Mouse (Mus musculus) brain, embryonic 14.5 days (tissue): ENCODE measurements around the gene Clcn6. TPM values are rescaled to one million over a fixed set of nuclear protein-coding genes. Genes with fewer than 3 reads are reported as not detected.

Source experiments
- DNase-seq: peaks from one replicate; pipeline ENCODE4 v3.0.0-alpha.2; 2011; ENCODE audit warnings: low read depth
- CTCF ChIP-seq: fragments of 200-500 bp; IDR thresholded peaks from 2 replicates; pipeline ENCODE4 v1.5.1; 2012; ENCODE audit warnings: inconsistent platforms, mild to moderate bottlenecking, moderate library complexity, borderline replicate concordance; ENCODE audit not compliant: insufficient read depth, insufficient read length; ENCODE audit errors: extremely low read depth
- POLR2A ChIP-seq: fragments of 200-500 bp; IDR thresholded peaks from 2 replicates; pipeline ENCODE4 v1.6.1; 2012; ENCODE audit warnings: mild to moderate bottlenecking, inconsistent platforms, borderline replicate concordance; ENCODE audit not compliant: poor library complexity, insufficient read depth, insufficient read length, severe bottlenecking; ENCODE audit errors: extremely low read depth
- polyA plus RNA-seq: library from polyadenylated mRNA; depleted of rRNA; stranded (reverse); fragments of >200 nt; gene quantifications from 2 replicates; pipeline ENCODE4 v1.2.3, GENCODE M21; 2012

Clcn6 gene
- polyA plus RNA-seq, 1 experiment: 64.1 TPM

DNA sequence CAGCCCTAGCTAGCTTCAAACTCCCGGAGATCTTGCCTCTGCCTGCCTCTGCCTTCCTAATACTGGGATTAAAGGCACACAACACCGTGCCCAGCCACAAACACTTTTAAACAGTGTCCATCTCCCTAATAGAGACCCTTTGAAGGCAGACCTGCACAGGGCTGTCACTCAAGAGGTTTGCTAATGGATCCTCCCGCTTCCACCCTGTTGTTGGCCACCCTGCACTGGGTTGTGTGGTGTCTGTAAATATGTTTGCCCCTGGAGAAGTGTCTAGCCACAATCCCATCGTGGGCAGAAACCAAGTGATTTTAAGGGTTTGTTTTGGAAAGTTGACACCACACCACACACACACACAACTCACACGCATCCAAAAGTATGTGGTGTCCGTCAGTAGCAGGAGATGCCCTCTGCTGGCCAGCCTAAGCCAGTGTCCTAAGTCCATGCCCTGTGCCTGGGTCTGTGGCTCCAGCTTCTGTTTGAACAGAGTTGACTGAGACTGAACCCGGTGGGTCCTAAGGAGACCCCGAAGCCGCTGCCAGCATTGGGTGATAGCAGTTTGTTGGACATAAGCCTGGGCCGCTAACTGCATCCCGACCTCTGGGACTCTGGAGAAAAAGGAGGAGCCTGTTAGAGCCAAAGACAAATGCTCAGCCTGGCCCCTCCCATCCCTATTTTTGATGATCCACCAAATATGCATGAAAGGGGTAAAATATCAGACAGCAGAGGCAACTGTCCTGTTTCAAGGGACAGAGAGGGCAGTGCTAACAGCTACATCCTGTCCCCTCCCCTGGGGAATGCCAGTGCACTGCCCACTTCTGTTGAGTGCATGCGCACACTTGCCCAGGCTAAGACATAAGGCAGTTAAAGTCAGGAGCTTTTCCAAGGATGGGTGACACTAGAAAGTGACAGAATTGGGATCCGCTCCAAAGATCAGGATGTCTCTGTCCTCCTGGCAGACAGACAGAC, 21.8 kb upstream of the Clcn6 start:
- no peak for TF ChIP-seq POLR2A
- peak; percentile 70 for TF ChIP-seq CTCF
- peak; percentile 30 for DNase-seq

DNA sequence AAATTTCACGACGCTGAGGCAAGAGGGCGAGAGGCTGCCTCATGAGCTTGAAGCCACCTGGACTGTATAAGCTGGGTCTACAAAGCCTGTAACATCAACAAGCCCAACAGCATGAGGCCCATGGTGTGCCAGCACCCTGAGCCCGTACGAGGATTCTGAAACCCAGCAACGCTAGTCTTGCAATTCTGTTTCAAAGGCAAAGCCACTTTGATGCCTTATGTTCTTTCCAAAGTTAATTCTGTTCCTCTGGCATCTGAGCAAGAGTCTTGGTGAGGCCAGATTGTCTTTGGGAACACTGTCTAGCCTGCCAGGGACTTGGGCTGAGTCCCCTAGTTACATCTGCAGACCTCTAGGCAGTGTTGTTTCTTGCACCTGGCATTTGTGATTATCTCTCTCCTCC, 20.4 kb upstream of the Clcn6 start:
- TF ChIP-seq POLR2A (no peak), CTCF (no peak)
- DNase-seq: no peak

DNA sequence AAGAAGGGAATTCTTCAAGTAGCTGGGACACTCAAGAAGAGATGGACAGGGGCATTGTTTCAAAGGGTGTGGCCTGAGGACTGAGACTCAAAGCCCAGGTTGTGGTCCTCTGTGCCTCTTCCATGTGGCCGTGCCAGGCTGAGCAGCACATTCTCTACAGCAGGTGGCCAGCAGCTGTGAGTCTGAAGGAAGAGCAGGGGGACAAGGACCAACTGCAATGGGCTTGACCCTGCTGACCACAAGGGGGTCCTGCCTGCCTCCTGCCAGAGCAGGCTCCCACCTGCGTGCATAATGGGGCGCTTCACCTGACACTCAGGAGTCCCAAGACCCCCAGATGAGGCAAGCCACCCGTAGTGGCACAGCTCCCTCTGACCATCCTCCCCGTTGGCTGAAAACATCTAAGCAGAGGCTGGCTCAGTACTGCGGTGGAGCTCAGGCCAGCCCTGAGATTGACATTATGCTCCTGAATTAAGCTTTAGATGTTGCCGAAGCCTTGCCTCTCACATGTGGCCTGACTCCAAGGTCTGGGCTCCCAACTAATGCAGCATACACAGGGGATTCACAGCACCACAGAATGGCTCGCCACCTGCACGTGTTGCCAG, 19.7 kb upstream of the Clcn6 start:
- DNase-seq: no peak
- TF ChIP-seq POLR2A (no peak), CTCF (no peak)

DNA sequence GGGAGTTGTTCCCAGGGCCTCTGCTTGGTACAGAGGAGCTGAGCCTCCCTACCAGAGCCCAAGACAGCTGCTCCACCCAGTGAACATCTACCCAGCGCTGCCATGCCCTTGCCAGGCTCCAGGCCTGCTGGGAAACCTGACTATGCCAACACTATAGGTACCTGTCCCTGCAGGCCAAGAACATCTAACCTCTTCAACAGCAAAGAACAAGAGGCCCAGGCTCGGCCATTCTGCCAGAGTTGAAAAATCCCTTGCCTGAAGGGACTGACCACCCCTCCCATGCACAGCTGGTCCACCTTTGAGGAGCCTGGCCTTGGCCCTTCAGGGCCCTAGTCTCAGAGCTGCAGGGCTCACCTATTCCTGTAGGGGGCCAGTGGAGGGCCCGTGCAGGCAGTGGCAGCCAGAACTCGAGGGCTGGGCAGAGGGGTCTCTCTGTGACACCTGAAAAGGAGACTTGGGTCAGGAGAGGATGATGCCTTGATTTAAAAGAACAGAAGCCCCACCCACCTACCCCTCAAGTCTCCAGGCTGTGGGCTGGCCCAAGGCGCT, 19.1 kb upstream of the Clcn6 start:
- TF ChIP-seq CTCF: 0 out of 2 replicates have a peak, but pooled peaks have one; percentile 9
- no peak for TF ChIP-seq POLR2A
- DNase-seq: no peak

DNA sequence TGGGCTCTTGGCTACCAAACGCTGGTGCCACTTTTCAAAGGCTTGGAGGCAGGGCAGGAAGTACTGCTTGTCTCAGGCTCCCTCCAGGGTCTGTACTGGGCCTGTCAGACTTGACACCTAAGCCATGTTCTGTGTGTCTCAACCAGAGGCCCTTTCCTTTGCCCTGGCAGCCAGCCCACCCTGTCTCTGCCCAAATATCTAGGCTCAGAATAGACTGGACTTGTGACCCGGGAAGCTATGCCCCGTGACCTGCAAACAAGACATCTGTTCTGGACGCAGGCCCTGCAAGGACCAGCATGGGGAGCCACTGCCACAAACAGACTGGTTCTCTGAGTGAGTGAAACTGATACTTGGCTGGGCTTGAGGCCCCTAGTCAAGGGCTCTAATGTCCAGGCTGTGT, 18.2 kb upstream of the Clcn6 start:
- no peak for DNase-seq
- TF ChIP-seq POLR2A (no peak), CTCF (no peak)

DNA sequence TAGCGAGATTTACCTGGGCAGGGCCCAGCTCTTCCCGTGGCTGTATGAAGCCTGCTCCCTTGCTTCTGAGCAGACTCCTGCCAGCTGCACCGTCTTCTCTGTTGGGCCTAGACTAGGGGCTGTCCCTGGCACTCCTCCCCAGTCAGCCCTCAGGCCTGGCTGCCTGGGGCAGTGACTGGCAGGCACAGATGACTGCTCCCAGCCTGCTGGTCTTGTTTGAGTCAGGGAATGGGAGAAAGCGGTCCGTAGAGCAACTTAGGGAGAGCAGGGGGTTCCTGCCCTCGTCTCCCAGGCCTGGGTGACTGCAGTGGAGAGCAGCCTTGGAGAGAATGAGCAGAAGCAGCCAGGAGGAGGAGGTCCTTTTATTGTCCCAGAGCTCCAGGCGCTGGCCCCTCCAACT, 17.6 kb upstream of the Clcn6 start:
- DNase-seq: no peak
- no peak for TF ChIP-seq POLR2A
- no peak for TF ChIP-seq CTCF

DNA sequence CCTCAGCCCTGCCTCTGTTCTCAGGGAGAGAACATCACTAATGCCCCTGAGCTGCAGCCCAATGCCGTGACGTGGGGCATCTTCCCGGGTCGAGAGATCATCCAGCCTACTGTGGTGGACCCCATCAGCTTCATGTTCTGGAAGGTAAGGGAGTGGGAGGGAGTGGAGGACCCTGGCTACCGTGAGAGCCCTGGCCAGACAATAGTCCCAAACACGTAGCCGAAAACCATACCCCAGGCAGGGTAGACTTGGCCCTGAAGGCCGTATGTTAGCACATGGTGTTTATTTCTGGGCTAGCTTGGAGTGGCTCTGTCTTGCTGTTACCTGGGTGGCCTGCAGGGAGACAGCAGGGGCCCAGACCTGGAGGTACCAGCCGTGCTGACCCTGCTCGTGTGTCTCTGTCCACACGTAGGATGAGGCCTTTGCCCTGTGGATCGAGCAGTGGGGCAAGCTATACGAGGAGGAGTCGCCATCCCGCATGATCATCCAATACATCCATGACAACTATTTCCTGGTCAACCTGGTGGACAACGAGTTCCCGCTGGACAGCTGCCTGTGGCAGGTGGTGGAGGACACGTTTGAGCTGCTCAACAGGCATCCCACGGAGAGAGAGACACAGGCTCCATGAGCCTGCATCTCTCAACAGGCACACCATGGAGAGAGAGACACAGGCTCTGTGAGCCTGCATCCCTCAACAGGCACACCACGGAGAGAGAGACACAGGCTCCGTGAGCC, 16.5 kb upstream of the Clcn6 start:
- TF ChIP-seq CTCF (no peak), POLR2A (no peak)
- DNase-seq: no peak

DNA sequence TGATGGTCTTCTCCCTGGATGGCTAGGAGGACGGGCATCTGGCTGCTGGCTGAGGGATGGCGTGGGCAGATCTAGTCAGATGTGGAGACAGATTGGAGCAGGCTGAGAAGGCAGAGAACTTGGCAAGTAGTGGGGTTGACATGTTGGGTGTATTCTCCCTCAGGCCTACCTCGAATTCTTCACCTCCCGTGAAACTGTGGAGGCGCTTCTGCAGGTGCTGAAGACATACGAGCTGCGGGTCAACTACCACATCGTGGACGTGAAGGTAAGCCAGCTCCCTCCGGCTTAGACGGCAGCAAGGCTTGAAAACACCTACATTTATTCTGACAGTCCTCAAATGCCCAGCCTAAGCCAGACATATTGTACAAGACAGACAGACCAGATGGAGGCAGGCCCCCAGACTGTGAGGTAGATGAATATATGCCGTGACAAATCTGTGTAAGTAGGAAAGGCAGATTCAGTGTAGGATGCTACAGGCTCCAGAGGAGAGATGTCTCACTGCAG, 14.8 kb upstream of the Clcn6 start:
- TF ChIP-seq CTCF (no peak), POLR2A (no peak)
- DNase-seq: peak; percentile 31

DNA sequence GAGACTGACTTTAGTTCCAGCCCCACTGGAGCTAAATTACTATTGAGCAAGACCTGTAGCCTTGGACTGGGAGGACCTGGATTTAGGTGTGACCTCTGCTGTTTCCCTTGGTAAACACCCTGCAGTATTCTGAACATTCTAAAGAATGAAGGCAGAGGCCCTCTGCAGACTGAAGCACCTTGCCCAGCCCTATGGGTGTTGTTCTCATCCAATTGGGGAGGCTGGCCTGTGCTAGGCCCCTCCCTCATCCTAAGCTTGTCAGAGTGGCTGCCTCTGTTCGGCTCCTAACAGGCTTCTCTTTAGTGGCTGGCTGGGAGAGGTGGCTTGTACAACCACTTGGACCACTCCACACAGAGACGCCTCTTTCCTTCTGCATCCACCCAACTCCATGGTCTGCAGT, 14.4 kb upstream of the Clcn6 start:
- TF ChIP-seq CTCF: no peak
- DNase-seq: no peak

DNA sequence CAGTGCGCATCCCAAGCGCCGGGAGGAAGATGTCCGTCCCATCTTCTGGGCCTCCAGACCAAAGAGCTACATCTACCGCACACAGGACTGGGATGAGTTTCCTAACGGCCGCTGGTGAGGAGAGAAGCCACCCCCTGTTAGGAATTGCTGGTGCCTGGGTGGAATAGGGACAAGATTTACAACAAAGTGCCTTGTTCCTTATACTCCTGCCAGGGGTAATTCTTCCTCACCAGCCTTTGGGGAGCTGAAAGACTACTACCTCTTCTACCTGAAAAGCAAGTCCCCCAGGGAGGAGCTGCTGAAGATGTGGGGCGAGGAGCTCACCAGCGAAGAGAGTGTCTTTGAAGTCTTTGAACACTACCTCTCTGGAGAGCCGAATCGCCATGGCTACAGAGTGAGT, 13.3 kb upstream of the Clcn6 start:
- TF ChIP-seq CTCF: no peak
- no peak for DNase-seq
